Mouse (Mus musculus) lung, embryonic 16.5 days (tissue): ENCODE data around the gene Ammecr1. TPM values are rescaled to one million over a fixed set of nuclear protein-coding genes. Genes with fewer than 3 reads are reported as not detected.

Experiments used
- ATAC-seq: fragments of 200-750 bp; cut with Nextera tagmentation; 2 replicates; pipeline ENCODE4 v1.8.0; 2017; ENCODE audit warnings: low read depth, mild to moderate bottlenecking, moderate library complexity
- H3K27ac ChIP-seq: fragments of 300-500 bp; sonication (generic); 2 replicates; pipeline ENCODE4 v1.5.1; 2014; ENCODE audit warnings: mild to moderate bottlenecking, control low read depth, low read length
- H3K27me3 ChIP-seq: fragments of 300-500 bp; sonication (generic); 2 replicates; pipeline ENCODE4 v1.6.1; 2014; ENCODE audit warnings: low read depth, low read length, mixed read lengths; ENCODE audit not compliant: control insufficient read depth, insufficient read depth
- H3K36me3 ChIP-seq: fragments of 300-500 bp; sonication (generic); 2 replicates; pipeline ENCODE4 v1.6.1; 2014; ENCODE audit warnings: low read length; ENCODE audit not compliant: control insufficient read depth, insufficient read depth
- H3K4me1 ChIP-seq: fragments of 300-500 bp; sonication (generic); replicated peaks from 2 replicates; pipeline ENCODE4 v1.6.1; 2014; ENCODE audit warnings: low read length, mixed read lengths; ENCODE audit not compliant: control insufficient read depth, insufficient read depth
- H3K4me2 ChIP-seq: fragments of 300-500 bp; sonication (generic); 2 replicates; pipeline ENCODE4 v1.6.1; 2014; ENCODE audit warnings: low read depth, low read length, control low read depth
- H3K4me3 ChIP-seq: fragments of 300-500 bp; sonication (generic); 2 replicates; pipeline ENCODE4 v1.5.1; 2014; ENCODE audit warnings: mild to moderate bottlenecking, low read length, control low read depth
- H3K9ac ChIP-seq: fragments of 300-500 bp; sonication (generic); 2 replicates; pipeline ENCODE4 v1.6.1; 2014; ENCODE audit warnings: low read length, control low read depth
- H3K9me3 ChIP-seq: fragments of 300-500 bp; sonication (generic); 2 replicates; pipeline ENCODE4 v1.6.1; 2016; ENCODE audit warnings: low read length; ENCODE audit not compliant: control insufficient read depth
- WGBS: fragments of 180-500 bp; shearing (Covaris S2); extraction: QIAGEN DNeasy Blood & Tissue Kit; methylation state at CpG from one replicate; pipeline ENCODE4 v1.1.7; 2014; 5-methylcytosine and 5-hydroxymethylcytosine counted together
- polyA plus RNA-seq: library from polyadenylated mRNA; unstranded; fragments of >200 nt; fragmentation: Nextera tagmentation; extraction: Ambion mirVana; gene quantifications from 2 replicates; pipeline ENCODE4 v1.2.1, GENCODE M21; 2015

Gene Ammecr1
- 8.5 and 9.3 TPM in 2 replicates for polyA plus RNA-seq

- peak within 1 kb of the TSS; percentile 91 for H3K27ac ChIP-seq
- peak within 1 kb of the TSS; percentile 71 for H3K4me3 ChIP-seq
- 15% methylated on average over 38 of the region's 112 CpGs for WGBS
- peak within 1 kb of the TSS; percentile 81 for H3K9ac ChIP-seq
- no peaks in the 10 kb centered on the region; the same call in 1 of the 2 replicates for H3K27me3 ChIP-seq
- peak; percentile 93 for ATAC-seq
- H3K36me3 ChIP-seq, result no peaks in the 10 kb centered on the region
- H3K9me3 ChIP-seq, result no peaks in the 10 kb centered on the region; the same call in 1 of the 2 replicates
- H3K4me2 ChIP-seq, result peak within 1 kb of the TSS; percentile 57
- no peaks in the 10 kb centered on the region; the same call in 1 of the 2 replicates for H3K4me1 ChIP-seq
These were observed at the start of gene Ammecr1 for GRCm38 (mm10) chrX:142966008-142966966. Gene Ammecr1 (minus strand): TSS chrX:142966728.

GRCm38 (mm10) chrX:143014118-143014517 is 47.6 kb upstream of the Ammecr1 start:
- Histone ChIP-seq H3K9me3 (no peaks in the 10 kb centered on the region), H3K36me3 (no peaks in the 10 kb centered on the region), H3K9ac (no peak overlapping the region), H3K4me2 (no peak overlapping the region), H3K4me1 (no peaks in the 10 kb centered on the region), H3K27ac (no peak overlapping the region), H3K27me3 (no peaks in the 10 kb centered on the region), H3K4me3 (no peak overlapping the region)
- ATAC-seq, result no peak
- 73% methylated on average over 3 of the region's 3 CpGs for WGBS

GRCm38 (mm10) chrX:143012334-143012733 is 45.8 kb upstream of the Ammecr1 start:
- 74% methylated on average over 3 of the region's 3 CpGs for WGBS
- no peak overlapping the region for H3K9ac ChIP-seq
- H3K4me3 ChIP-seq, result no peak overlapping the region
- no peak overlapping the region for H3K4me2 ChIP-seq
- H3K4me1 ChIP-seq, result no peaks in the 10 kb centered on the region
- ATAC-seq, result no peak
- no peaks in the 10 kb centered on the region for H3K36me3 ChIP-seq
- no peaks in the 10 kb centered on the region for H3K9me3 ChIP-seq
- H3K27ac ChIP-seq, result no peak overlapping the region
- H3K27me3 ChIP-seq, result no peaks in the 10 kb centered on the region

GRCm38 (mm10) chrX:143011865-143012264 is 45.3 kb upstream of the Ammecr1 start:
- ATAC-seq, result no peak
- H3K4me1 ChIP-seq, result no peaks in the 10 kb centered on the region
- 73% methylated on average over 4 of the region's 4 CpGs for WGBS

GRCm38 (mm10) chrX:143004131-143004846 is 37.8 kb upstream of the Ammecr1 start:
- WGBS, result 73% methylated on average over 3 of the region's 3 CpGs
- H3K4me3 ChIP-seq, result no peak overlapping the region
- H3K4me1 ChIP-seq, result no peaks in the 10 kb centered on the region
- no peak overlapping the region for H3K4me2 ChIP-seq
- no peaks in the 10 kb centered on the region for H3K36me3 ChIP-seq
- H3K27ac ChIP-seq, result no peak overlapping the region
- H3K9me3 ChIP-seq, result no peaks in the 10 kb centered on the region
- ATAC-seq, result no peak
- no peaks in the 10 kb centered on the region for H3K27me3 ChIP-seq
- no peak overlapping the region for H3K9ac ChIP-seq

More at GRCm38 (mm10) chrX:143011865-143012264, 45.3 kb upstream of the Ammecr1 start:
- no peak overlapping the region for H3K27ac ChIP-seq
- H3K27me3 ChIP-seq, result no peaks in the 10 kb centered on the region
- H3K9me3 ChIP-seq, result no peaks in the 10 kb centered on the region
- no peaks in the 10 kb centered on the region for H3K36me3 ChIP-seq
- H3K9ac ChIP-seq, result no peak overlapping the region
- no peak overlapping the region for H3K4me2 ChIP-seq
- no peak overlapping the region for H3K4me3 ChIP-seq

GRCm38 (mm10) chrX:142997214-142997613 is 30.7 kb upstream of the Ammecr1 start:
- Histone ChIP-seq H3K27me3 (no peaks in the 10 kb centered on the region; the same call in 1 of the 2 replicates), H3K9me3 (no peaks in the 10 kb centered on the region), H3K27ac (no peak overlapping the region), H3K36me3 (no peaks in the 10 kb centered on the region), H3K4me3 (no peak overlapping the region), H3K4me2 (no peak overlapping the region), H3K4me1 (no peaks in the 10 kb centered on the region), H3K9ac (no peak overlapping the region)
- WGBS, result 68% methylated on average over 1 of the region's 1 CpGs
- no peak for ATAC-seq

- H3K27ac ChIP-seq, result no peak overlapping the region
- no peaks in the 10 kb centered on the region; the same call in 1 of the 2 replicates for H3K27me3 ChIP-seq
- 55% methylated on average over 2 of the region's 2 CpGs for WGBS
- no peak overlapping the region for H3K4me3 ChIP-seq
- H3K9ac ChIP-seq, result no peak overlapping the region
- no peaks in the 10 kb centered on the region for H3K4me1 ChIP-seq
- no peaks in the 10 kb centered on the region for H3K9me3 ChIP-seq
- H3K4me2 ChIP-seq, result no peak overlapping the region
- no peaks in the 10 kb centered on the region for H3K36me3 ChIP-seq
- no peak for ATAC-seq
These were observed 28.0 kb upstream of the Ammecr1 start for GRCm38 (mm10) chrX:142994514-142994913.

GRCm38 (mm10) chrX:142984170-142984569 is 17.6 kb upstream of the Ammecr1 start:
- no peak overlapping the region for H3K27ac ChIP-seq
- H3K27me3 ChIP-seq, result 0 out of 2 replicates have a peak, but pooled peaks cover 3% of the 10 kb centered on the region
- WGBS, result 75% methylated on average over 3 of the region's 3 CpGs
- no peak overlapping the region for H3K4me2 ChIP-seq
- no peak overlapping the region for H3K9ac ChIP-seq
- H3K9me3 ChIP-seq, result no peaks in the 10 kb centered on the region
- no peak for ATAC-seq
- no peaks in the 10 kb centered on the region for H3K4me1 ChIP-seq
- no peaks in the 10 kb centered on the region for H3K36me3 ChIP-seq
- H3K4me3 ChIP-seq, result no peak overlapping the region

- no peak for ATAC-seq
- Histone ChIP-seq H3K27me3 (0 out of 2 replicates have a peak, but pooled peaks cover 3% of the 10 kb centered on the region), H3K4me3 (no peak overlapping the region), H3K4me2 (no peak overlapping the region), H3K27ac (no peak overlapping the region), H3K36me3 (no peaks in the 10 kb centered on the region), H3K9me3 (no peaks in the 10 kb centered on the region), H3K9ac (no peak overlapping the region), H3K4me1 (no peaks in the 10 kb centered on the region)
- WGBS, result 53% methylated on average over 6 of the region's 6 CpGs
These were observed 17.1 kb upstream of the Ammecr1 start for GRCm38 (mm10) chrX:142983638-142984037.
